Mouse (Mus musculus): Measurements from ENCODE around the gene Crygb.

The Crygb gene

DNA sequence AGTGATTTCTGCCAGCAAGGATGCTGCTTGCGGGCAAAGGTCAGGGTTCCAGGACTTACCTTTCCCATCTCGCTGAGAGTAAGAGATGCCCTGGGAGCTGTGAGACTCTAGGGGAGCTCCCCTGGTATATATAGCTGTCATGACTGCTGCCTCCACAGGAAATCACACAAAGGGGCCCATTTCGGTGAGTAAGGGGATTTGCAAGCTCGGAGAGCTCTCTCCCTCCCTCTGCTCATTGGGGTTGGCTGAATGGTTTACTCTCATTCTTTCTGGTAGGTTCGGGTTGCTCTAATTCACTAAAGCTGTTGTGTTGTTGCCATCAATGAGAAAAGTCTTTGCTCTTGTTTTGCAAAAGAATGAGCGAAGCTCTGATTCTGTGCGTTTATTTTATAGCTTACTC is at the start of gene Crygb:
Gene Crygb (minus strand): TSS at position 101 of the 400 bp plus-strand sequence.
- DNase-seq = no peak

DNA sequence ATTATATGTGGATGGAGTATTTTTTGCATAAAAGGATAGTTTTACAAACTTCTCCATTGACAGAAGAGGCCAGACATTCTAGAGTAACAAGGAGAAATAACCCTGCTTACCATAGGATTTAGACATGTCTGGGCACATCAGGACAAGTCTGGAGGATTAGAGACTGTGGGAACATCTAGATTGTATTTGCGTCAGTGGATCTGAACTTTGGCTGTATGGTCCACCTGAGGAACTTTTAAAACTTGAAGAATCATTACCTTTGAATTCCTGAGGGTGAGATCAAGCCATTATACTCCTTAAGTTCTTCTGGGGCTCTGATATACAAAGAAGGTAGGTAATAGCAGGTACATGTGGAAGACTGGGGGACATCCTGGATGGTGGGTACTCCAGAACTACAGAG is 49.6 kb upstream of the Crygb start:
- DNase-seq = no peak

DNA sequence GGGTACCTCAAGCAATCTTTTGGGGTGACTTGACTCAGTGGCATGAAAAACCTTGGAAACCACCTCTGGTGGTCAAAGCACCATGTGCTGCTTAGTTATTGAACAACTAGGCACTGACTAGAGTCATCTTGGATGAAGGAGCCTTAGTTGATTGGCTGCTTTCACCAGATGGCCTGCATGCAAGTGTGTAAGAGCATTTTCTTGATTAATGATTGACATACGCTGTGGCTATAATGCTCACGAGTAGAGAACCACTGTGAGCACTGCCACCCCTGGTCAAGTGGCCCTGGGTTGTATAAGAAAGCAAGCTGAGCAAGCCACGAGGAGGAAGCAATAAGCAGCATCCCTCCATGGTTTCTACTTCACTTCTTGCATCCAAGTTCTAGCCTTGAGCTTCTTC is 48.1 kb upstream of the Crygb start:
- no peak for DNase-seq

DNA sequence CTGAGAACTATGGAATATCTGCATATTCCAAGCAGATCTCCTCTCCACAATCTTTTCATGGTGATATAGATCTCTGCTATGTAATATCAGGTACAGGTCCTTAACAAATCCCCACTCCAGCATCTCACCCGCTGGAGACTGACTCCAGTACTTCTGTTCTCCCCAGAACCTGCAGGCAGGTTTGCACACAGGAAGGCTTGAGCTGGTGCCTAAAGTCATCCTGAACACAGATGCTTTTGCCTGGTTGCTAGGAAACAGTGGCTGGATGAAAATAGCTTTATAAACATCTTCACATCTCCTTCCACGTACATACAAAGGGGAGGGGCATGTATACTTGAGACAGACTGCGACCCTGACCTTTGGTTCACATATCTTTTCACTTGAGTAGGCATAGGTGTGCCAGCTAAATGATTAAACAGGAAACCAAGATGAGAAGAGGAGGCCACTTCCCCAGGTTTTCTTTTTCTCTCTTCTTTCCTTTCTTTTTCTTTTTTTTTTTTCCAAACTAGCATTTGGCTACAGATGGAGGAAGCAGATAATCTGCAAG is 47.6 kb upstream of the Crygb start:
- no peak for DNase-seq

DNA sequence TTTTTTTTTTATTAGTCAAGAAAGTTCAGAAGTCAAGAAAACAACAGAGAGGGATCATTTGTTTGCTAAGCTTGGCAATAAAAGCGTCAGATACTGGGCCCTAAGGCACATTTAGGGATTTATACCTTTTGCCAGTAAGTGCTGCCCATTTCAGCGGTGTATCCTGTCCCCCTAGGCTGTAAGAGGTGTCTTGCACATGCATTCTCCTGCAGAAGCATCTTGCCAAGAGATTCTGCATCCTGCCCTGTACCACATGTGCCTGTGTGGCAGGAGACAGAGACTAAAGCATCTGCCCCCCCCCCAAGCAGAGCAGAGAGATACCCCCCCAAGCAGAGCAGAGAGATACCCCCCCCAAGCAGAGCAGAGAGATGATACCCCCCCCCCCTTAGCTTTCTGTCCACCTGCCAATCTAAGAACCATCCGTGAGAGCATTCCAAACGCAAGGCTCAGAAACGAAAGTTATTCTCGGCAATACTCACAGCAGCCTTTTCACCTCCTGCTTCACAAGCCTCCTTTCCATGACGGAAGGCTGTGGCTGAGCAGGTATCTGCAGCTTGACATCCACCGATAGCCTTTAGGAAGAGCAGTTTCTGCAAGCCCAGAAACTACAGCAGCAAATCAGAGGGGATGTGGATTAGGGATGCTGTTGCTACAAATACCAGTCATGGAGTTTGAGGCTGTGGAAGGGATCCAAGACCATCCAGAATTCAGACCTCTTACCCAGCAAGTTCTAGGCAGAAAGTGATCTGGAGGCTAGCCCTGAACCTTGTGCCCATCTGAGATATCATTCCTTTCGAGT is 40.7 kb upstream of the Crygb start, which contains the start of gene D630023F18Rik:
Gene D630023F18Rik (minus strand): TSS at position 641 of the 799 bp plus-strand sequence.
- DNase-seq = no peak

DNA sequence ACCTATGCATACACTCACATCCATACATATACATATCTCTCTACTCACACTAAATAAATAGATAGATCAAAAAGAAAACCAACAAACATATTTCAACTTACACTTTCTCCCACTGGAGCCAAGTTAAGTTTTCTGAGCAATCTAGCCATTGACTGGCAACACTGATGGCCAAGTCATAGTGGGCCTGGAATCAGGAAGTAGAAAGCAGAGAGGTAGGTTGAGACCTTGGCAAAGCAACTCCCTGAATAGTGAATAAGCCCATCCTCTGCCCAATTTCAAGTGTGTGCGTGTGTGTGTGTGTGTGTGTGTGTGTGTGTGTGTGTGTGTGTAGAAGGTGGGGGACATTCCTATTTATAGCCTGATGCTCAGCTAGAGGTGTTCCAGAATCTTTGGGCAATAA is 37.4 kb upstream of the Crygb start, which contains the start of gene Gm28845:
Gene Gm28845 (minus strand): TSS at position 121 of the 400 bp plus-strand sequence.
- DNase-seq = no peak

DNA sequence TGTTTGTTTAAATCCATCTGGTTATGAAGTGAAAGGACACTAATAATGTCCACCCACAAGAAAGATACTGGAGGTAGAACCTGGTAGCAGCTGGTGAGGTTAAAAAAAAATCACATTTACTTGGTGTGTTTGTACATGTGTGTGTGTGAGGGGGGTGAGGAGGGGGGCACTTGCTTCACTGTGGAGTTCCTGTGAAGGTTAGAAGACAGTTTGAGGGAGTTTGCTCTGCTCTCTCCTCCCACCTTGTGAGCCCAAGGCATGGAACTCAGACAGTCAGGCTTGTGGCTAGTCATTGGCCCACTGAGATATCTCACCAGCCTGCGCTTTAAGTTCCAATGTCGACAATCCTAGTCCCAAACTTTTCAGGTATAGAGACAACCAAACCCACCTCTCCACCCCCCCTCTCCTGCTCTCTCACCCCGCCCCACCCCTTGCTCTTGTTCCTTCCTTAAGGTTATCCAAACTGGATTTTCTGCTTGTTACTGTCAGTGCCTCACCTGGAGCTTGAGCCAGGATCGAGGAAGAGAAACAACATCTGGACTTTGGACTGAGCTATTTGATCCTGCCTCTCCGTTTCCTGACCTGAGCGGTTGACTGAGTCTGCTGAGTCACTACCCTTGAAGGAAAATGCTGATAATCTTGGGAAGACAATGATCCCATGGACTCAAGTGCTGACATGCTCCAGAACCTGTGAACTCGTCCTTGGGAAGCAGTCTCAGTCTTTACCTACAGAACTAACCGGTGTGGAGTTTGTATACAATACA is 36.2 kb upstream of the Crygb start:
- DNase-seq = no peak

DNA sequence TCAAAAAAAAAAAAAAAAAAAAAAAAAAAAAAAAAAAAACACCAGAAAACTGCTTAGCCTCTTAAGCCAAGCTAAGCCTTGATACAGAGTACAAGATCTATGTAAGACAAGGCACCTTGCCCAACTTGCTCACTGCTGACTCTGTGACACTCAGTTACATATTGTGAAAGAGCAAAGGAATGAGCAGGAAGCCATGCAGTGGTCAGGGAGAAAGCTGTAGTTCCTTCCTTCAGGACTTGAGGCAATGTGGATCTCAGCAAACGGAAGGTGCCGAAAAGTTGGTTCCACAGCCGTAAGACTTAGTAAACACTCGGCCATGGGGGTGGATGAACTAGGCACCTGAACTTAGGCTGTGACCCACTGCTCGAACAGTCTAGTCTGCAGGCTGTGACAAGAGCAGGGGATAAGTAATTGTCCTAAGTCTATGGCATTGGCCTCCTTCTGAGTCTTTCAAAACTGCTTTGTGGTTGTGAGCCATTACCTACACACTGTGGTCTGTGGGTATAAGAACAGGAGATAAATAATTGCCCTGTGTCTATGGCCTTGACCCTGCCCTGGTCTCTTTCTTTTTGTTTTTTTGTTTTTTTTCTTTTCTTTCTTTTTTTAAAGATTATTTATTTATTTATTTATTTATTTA is 31.6 kb upstream of the Crygb start:
- DNase-seq = peak; percentile 37

DNA sequence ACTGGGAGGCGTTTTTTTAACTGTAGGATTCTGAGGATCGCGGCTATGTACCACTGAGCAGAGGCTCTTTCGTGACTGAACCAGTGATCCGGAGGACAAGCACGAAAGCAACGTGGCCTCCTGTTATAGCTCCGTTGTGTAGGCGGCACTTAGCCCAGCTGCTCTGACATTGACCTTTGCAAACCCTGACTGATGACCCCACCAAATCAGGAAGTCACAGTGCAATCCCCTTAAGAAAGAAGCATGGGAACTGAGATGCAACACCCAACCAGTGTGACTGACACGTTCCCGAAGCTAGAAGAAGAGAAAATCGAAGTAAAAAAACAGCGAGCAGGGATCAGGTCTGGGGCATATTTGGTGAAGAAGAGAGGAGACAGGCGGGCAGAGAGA is 30.7 kb upstream of the Crygb start:
- no peak for DNase-seq

DNA sequence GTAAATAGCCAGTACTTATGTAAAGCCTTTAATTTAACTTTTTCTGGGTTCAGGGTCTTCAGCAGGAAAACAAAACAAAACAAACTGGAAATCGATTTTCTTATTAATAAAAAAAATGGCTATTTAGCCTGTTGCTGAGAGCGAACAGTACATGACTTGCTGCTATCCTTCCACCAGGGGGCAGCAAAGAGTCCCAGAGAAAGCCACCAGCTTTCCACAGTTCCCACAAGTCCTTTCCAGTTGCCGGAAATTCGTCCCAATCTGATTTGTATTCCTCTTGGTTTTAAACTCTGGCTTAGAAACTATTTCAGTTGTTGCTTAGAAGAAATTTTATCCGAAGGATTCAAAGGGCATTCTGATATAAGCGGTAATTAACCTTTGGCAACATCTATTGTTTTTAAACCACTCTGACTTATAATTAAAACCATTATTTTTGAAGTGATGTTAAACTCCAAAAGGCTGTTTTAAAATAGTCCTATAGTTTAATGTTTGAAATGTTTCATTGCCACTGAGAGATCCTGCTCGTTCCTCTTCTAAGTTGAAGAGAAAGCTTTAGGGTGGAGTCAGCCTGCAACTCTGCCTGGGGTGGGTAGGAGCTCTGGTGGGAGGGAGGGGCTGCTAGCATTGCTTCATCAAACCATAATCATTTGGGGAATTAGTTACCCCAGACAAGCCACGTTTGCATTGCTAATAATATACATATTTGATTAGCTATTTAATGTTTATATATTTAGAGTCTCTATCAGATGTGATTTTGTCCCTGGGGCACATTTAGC is 30.1 kb upstream of the Crygb start:
- DNase-seq = peak; percentile 83

DNA sequence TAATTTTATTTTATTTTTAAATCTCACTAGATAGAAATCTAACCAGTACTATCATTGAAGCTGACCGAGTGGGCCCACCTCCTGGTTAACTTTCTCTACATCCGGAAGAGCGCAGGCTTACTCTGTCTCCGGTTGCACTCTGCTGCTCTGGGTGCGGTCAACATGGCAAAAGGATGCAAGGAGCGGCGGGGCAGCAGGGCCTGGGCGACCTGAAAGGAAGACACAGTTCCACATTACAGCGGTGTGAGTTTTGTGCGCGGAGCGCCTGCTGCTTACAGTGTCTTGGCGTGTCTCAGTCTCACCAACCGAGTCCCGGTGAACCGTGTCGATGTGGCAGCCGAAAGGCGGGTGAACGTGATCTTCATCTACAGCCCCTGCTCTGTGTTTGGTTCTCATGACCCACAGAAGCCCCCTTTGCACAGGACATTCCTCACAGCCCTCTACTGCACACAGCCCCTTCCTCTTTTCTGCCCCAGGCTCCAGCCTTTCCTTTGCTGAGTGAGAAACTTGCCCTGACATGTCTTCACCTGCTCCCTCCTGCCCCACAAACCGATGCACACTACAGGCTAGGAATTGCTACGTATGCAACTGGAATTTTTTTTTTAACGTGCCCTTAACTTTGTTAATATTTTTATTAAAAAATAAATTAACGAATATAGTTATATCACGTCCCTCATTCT is 27.8 kb upstream of the Crygb start:
- DNase-seq = no peak

DNA sequence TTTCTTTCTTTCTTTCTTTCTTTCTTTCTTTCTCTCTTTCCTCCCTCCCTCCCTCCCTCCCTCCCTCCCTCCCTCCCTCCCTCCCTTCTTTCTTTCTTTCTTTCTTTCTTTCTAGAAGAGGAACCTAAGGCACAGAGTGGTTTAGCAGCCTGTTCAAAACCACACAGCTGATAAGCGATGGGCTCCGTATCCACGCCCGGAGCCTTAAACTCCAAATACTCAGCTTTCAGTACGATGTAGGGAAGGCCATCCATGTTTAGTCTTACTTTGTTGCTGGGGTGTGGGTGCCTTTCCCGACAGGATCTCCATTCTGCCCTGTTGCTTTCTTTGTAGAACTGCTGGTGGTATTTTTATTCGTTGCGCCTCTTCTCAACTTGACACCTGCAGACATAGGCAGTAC is 27.1 kb upstream of the Crygb start:
- DNase-seq = no peak

DNA sequence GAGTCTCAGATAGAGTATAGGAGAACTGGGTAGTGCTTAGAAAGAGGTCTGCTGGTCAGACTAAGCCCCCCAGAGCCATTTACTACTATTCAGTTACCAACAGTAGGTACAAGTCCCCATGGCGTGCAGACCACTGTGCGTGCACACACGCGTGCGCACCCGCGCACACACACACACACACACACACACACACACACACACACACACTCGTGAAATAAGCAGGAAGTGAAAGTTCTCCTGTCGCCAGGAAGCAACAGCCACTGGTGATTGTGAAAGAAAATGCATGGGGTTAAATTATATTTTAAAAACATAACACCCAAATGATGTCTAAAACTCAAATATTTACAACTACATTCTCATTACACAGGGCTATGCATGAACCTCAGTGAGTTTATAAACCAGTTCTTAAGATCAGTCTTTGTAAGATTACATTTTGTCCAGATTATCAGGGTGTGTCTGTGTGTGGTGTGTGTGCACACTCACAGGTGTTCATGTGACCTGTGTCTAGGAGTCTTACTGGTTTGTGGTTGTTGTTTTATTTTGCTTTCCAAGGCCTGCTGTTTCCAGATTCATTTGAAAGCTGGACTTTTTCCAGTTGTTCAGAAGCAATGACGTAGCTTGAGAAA is 25.7 kb upstream of the Crygb start:
- no peak for DNase-seq

DNA sequence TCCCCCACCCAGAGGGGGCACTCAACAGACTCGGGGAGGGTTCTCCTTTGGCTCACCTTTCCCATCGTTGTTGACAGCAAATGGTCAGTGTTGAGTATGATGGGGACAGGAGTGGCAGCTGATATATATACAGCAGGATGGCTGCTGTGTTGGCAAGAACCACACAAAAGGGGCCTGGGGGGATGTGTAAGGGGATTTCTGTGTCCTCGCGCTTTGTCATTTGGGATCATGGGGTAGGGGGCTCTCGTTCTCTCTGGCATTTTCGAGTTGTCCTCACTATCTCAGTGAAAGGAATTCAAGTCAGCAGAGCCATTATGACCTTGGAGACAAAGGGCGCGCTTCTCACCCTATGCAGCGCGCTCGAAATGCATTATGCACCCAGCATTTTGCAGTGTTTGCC is 21.2 kb upstream of the Crygb start, which contains the start of gene Cryga:
Gene Cryga (minus strand): TSS at position 101 of the 400 bp plus-strand sequence.
- no peak for DNase-seq

DNA sequence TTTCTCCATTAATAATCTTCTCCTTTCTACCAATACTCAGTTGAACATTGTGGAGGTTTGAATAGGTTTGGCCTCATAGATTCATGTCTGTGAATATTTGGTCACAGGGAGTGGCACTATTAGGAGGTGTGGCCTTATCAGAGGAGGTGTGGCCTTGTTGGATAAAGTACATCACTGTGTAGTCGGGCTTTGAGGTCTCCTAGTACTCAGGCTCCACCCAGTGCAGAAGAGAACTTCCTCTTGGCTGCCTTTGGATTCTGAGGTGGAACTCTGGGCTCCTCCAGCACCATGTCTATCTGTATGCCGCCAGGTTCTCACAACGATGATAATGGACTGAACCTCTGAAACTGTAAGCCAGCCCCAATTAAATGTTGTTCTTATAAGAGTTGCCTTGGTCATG is 14.9 kb upstream of the Crygb start:
- DNase-seq = no peak

DNA sequence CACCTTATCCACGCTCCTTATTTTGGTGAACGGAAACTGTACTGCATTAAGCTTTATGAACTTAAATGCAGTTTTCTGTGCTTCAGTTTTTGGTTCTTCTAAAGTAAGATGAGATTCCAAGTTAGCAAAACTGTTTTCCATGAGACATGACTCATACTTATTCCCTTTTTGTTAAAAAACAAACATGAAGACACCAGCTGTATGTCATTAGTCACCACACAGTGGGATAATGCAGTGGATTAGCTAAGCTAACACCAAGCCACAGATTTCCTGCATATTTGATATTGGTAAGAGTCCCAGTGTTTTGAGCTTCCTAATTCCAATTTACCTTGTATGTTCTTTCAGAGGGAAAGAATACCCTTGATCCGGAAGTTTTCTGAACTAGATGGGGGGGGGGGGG is 9.5 kb upstream of the Crygb start:
- DNase-seq = no peak

DNA sequence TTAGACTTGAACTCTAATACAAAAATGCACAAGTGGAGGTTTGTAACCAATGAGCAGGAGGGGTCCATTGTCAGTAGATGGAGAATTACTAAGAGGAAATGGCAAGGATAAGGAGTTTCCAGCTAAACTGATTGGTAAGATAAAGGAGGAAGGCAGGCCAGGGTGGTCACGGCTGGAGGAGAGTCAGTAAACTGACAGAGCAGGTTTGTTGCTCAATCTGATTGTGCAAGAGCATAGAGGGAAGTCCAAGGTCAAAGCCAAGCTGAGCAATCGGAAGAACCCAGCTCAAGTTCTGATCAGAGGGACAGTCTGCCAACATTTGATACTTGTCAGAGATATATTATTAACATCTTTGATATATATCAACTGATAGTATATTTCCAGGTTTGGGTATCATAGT is 8.3 kb upstream of the Crygb start:
- peak; percentile 45 for DNase-seq

DNA sequence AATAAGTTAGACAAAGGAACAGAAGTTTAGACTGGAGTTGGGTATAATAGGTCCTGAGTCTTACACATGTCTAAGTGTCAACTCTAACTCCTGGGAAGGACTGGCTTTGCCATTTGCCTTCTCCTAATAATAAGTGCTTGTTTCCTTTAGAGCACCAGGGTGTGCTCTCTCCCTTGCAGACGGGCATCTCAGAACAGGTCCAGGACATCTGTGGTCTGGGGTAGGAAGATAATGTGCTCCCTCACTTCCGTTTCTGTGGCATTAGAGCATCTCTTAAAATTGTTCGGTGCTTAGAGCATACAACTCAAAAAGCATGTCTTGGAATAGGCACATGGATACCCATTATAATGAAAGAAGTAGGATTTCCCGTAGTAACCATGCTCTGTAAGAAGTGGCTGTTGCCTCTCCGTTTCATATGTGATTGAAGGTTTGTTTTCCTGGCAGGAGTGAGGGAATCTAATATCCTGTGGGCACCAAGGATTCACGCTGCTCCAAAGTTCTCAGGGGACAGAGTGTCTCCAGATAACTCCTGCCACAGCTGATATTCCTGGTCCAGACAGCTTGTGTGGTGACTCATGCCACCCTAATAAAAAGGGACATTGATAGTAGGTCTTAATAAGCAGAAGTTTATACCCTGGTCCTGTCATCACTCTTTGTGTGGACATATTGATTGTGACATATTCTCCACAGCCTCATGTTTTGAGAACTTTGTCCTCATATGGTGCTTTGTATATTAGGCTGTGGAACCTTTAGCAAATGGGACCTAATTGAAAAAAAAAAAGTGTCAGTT is 6.7 kb upstream of the Crygb start:
- DNase-seq = no peak

DNA sequence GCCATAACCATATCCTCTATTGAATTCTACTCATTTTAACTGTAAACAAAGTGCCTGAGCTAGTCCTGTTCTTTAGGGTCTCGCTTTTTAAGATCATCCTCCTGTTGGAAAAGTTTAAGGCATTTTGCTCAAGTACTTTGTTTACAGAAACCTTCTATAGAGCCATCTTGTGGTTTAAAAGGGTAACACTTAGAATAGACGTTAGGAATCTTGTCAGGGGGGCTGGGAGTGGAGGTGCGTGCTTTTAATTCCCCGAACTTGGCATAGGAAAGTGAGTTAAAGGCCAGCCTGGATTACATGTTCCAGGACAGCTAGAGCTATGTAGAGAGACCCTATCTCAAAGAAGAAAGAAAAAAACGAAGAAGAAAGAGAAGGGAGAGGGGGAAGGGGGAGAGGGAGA is 6.5 kb downstream of the Crygb start:
- no peak for DNase-seq

DNA sequence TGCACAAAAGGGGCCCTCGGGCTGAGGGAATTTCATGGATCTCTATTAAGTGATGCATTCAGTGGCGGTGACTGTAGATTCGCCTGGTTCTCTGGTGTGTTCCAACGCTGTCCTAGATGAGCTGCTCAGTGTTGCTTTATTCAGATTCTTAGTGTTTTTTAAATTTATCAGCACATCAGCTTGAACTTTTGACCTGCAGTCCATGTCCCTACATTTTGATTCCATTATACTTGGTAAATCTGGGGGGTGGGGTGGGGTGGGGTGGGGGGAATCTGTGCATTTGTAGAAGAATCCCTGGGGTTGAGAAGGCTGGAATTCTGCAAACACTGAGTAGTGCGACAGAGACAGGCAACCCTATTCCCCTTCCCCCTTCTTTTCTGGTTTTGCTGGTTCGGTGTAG is 8.5 kb downstream of the Crygb start, which contains the start of gene Crygc:
Gene Crygc (minus strand): TSS at position 101 of the 400 bp plus-strand sequence.
- DNase-seq = no peak
